Mouse (Mus musculus) frontal cortex, adult 2 months (tissue): ENCODE measurements around the gene Bnip2. TPM values are rescaled to one million over a fixed set of nuclear protein-coding genes. Genes with fewer than 3 reads are reported as not detected.
"Not testable (repeated sequence)": the region's sequence is repeated elsewhere in the genome, so short reads cannot be mapped to it uniquely, and the experiment has no call there.

Experiments
- DNase-seq, 2 experiments: peaks; one replicate each; pipeline ENCODE4 v3.0.0; 2022; ENCODE audit warnings: low spot score in 1 of 2; ENCODE audit errors: extremely low spot score in 1 of 2
- polyA plus RNA-seq: library from polyadenylated mRNA; depleted of rRNA; stranded (reverse); fragments of >200 nt; gene quantifications from 2 replicates; pipeline ENCODE4 v1.2.3, GENCODE M21; 2012

Gene Bnip2
- polyA plus RNA-seq, 1 experiment: 48.0 TPM

- DNase-seq: no peak
Measured at GRCm38 (mm10) chr9:70009754-70010304, 20.6 kb downstream of the Bnip2 start.

DNA sequence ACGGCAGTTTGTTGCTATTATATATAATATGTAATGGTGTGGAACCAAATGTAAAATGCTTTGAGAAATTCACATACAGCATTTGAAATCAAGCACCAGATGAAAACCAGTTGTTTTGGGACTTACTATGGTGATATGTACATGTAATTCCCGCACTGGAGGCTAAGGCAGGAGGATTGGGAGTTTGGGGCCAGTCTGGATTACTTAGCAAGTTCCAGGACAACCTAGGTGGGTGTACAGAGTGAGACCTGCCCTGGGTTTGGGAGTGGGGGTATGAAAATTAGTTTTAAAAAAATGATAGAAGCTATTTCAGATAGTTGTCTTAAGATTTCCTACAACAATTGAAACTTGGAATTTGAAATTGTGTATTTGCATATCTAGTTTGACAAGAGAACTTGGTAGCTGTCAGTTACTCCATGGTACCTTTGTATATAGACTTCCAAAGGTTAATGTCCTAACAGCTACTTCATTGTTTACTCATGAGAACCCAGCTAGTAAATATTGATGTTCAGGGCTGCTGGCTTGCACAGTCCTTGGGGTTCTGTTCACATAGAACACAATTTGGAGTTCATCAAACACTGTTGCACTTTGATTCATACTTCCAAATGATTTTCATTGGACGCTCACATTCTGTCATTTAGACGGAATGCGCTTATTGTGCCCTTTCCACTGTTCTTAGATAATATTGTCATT lies 21.7 kb downstream of the Bnip2 start:
- no peak for DNase-seq

- DNase-seq: no peak
Measured at GRCm38 (mm10) chr9:70011537-70012407, 22.5 kb downstream of the Bnip2 start.

- DNase-seq: peak; percentile 73 to 93
Measured at GRCm38 (mm10) chr9:70012408-70012901, 23.2 kb downstream of the Bnip2 start, which contains the start of gene Gtf2a2. Gene Gtf2a2, plus strand, starts transcription at chr9:70012550.

DNA sequence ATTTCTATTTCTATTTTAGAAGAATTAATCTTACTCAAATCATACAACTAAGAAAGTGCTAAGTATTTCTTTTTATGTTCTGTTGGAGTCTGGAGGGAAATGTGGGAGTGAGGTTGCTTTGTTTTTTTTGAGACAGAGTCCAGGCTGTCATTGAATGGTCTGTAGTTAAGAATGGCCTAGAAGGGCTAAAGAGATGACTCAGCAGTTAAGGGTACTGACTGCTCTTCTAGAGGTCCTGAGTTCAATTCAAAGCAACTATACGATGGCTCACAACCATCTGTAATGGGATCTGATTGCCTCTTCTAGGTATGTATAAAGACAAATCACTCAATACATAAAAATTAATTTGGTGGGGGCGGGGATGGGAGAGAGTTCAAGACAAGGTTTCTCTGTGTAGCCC lies 26.4 kb downstream of the Bnip2 start:
- DNase-seq: no peak

GRCm38 (mm10) chr9:70018879-70019278 lies 29.6 kb downstream of the Bnip2 start:
- DNase-seq: peak in 1 of 2 experiments; percentile 28

GRCm38 (mm10) chr9:70021610-70022009 lies 32.3 kb downstream of the Bnip2 start:
- no peak for DNase-seq

GRCm38 (mm10) chr9:70022083-70022482 lies 32.8 kb downstream of the Bnip2 start:
- no peak for DNase-seq

DNA sequence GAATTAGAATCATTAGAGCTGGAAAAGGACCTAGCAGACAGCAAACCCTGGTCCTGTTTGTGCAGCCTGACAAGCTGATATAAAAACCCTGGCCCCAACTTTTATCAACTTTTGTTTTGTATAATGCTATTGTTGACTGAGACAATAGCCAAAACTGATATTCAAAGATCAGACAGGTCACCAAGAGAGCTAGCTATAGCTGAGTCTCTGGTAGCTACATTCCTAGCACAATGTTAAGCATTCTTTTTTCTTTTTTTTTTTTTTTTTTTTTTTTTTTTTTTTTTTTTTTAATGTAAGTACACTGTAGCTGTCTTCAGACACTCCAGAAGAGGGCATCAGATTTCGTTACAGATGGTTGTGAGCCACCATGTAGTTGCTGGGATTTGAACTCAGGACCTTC lies 34.3 kb downstream of the Bnip2 start:
- not testable (repeated sequence) for DNase-seq

- no peak for DNase-seq
Measured at GRCm38 (mm10) chr9:70024648-70025047, 35.4 kb downstream of the Bnip2 start.

GRCm38 (mm10) chr9:70025365-70026012 lies 36.2 kb downstream of the Bnip2 start:
- DNase-seq: no peak

DNA sequence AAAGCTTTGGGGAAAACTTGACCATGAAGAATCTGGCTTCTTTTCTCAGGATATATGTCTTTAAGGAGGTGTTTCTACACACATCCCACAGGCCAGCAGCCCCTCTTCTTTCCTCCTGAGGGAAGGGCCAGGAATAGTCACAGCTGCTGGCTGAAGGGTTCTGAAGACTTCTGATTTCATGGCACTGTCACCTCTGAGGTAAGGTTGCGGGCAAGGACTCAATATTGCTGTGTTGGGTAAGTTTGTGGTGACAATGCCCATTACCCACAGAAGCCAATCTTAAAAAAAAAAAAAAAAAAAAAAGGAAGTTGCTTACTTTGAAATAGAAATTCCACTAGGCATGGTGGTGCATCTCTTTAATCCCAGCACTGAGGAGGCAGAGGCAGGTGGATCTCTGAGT lies 42.9 kb downstream of the Bnip2 start:
- DNase-seq: no peak

GRCm38 (mm10) chr9:70033056-70033455 lies 43.8 kb downstream of the Bnip2 start:
- no peak for DNase-seq

- no peak for DNase-seq
Measured at GRCm38 (mm10) chr9:70034702-70035101, 45.4 kb downstream of the Bnip2 start.

GRCm38 (mm10) chr9:70036646-70037045 lies 47.4 kb downstream of the Bnip2 start:
- no peak for DNase-seq

DNA sequence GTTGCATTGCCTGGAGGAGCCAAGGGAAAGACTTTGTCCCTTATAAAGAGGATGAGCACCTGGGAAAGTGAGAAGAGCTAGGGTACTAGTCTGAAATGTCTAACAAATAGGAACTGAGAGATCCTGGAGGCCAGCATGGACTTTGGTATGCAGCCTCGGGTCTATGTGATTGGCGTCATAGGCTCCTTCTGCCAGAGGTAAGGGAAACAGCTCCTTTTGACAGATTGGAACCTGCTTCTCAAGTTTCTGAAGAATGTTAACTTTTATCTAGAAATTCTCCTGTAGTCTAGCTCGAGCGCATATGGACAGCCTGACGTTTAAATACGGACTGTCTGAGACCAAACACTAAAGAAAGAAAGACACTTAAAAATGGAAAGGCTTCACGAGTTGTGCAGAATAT lies 48.7 kb downstream of the Bnip2 start, which contains the start of gene Gcnt3:
Gcnt3 (minus strand) TSS at position 101 of the 400 bp plus-strand sequence.
- DNase-seq: no peak

- no peak for DNase-seq
Measured at GRCm38 (mm10) chr9:70039597-70040385, 50.5 kb downstream of the Bnip2 start.

- no peak for DNase-seq
Measured at GRCm38 (mm10) chr9:70040570-70040969, 51.3 kb downstream of the Bnip2 start.

DNA sequence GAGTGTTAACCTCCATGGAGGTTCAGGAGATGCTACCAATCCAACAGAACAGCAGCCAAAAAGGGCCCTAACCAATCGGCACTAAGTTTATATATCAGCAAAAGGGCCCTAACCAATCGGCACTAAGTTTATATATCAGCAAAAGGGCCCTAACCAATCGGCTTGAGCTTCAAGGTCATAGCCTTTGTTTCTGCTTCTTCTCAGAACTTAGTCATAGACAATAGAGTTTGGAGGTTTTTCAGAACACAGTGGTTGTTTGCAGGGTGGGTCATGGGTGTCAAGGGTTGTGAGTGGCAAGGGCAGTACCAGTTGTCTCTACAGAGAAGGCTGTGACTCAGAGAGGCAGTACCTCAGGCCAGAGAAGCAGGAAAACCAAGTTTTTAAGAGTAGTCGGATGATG lies 52.9 kb downstream of the Bnip2 start:
- DNase-seq: no peak

DNA sequence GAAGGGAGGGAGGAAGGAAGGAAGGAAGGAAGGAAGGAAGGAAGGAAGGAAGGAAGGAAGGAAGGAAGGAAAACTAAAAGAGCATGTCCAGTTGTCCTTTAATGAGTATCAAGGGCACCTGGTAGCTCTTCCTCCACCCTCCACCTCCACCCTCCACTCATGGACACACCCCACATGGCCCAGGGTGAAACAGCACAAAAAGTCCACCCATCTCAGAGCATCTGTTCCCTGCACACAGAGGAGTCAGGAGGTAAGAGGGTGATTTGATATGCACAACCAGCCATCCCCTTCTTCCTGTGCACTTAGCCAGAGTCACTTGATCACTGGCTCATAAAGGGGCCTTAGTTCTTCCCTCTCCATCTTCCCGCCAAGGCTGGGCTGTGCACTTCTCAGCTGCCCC lies 53.7 kb downstream of the Bnip2 start:
- DNase-seq: no peak
